Mouse (Mus musculus) olfactory bulb, adult 2 months (tissue): Measurements from ENCODE around the gene Cstf1.

Experiments
- CTCF ChIP-seq: fragments of 200-500 bp; IDR thresholded peaks from 2 replicates; pipeline ENCODE4 v1.5.1; 2012; ENCODE audit warnings: low read depth, mild to moderate bottlenecking, low read length, moderate library complexity; ENCODE audit not compliant: insufficient read depth
- POLR2A ChIP-seq: fragments of 200-500 bp; IDR thresholded peaks from 2 replicates; pipeline ENCODE4 v1.6.1; 2012; ENCODE audit warnings: mild to moderate bottlenecking, low read depth, low read length, moderate library complexity; ENCODE audit not compliant: insufficient read depth

- TF ChIP-seq CTCF, result no peak
- no peak for TF ChIP-seq POLR2A
Observed at GRCm38 (mm10) chr2:172349776-172350175, 20.7 kb upstream of the Cstf1 start.
